Mouse (Mus musculus): ENCODE results near the gene Uts2r. TPM values are rescaled to one million over a fixed set of nuclear protein-coding genes. Genes with fewer than 3 reads are reported as not detected.

The Uts2r gene
- polyA plus RNA-seq (2015; fragmentation: Illumina TruSeq; extraction: RNeasy Lipid Tissue Mini Kit (QIAGEN cat#74804); ENCODE audit: low read depth, low replicate concordance) = not detected

GRCm38 (mm10) chr11:121159971-121160370 lies at the start of gene Uts2r:
Gene Uts2r, plus strand, starts transcription at chr11:121160271.

GRCm38 (mm10) chr11:121118577-121118976 lies 41.5 kb upstream of the Uts2r start, which contains the start of gene Tex19.2:
Gene Tex19.2, minus strand, starts transcription at chr11:121118677.

DNA sequence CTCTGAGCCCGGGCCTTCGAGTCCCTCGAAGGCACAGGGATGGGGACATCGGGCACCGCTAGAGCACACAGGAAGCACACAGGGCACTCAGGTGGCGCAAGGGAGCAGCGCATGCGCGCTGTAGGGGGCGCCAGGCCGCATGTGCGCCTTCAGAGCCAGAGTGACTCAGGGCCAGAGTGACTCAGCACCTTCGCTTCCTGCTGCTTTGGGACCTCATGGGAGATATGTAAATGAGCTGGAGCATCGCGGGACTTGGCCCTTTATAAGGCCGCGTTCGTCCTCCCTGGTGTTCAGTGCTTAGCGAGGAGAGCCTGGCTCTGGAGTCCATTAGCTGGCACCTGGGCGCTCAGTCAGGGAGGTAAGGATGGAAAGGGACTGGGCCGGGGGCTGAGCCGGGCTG lies 14.2 kb upstream of the Uts2r start, which contains the start of gene Tex19.1:
Gene Tex19.1, plus strand, starts transcription at position 279 of the 400 bp plus-strand sequence.

DNA sequence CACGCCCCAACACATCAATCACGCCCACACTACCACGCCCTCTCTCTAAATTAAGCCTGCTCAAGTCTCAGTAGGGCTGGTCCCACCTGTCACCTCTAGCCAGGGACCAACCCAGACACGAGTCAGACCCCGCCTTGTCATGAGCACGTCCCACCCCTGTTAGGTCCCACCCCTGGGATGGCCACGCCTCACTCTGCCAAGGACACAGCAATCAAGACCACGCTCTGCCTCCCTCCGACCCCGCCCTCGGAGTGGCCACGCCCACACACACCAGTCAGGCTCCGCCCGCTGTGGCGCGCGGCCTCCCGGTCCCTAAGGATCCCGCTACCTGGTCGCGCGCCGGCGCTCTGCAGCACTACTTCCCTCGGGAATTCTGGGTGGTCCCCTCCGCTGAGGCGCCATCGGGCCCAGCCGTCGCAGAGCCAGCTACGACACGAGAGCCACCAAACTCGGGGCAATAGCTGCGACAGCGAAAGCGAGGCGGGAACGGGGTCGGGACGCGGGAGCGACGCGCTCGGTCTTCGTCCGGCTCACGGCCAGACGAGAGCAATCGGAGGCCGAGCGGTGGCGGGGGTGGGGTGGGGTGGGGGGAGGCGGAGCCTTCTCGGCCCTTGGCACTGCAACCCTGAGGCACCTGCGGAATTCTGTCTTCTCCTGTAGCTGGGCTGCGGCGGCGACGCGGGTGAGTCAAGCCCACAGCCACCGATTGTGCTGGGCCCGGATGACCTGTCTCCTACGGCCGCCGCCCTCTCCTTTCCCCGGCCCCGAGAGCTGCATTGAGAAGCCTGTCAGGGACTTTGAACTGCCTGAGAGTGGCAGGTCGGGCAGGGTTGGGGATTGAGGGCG lies 44.3 kb downstream of the Uts2r start, which contains the start of the genes Hexdc and Ogfod3:
Gene Hexdc, plus strand, starts transcription at position 273 of the 846 bp plus-strand sequence.
Gene Ogfod3, minus strand, starts transcription at position 551 of the 846 bp plus-strand sequence.

Other genes with a start within 250 kb of the Uts2r start
- 7.2 TPM for gene Ccdc57, start 227.4 kb upstream of the Uts2r start, polyA plus RNA-seq (2015; fragmentation: Illumina TruSeq; extraction: RNeasy Lipid Tissue Mini Kit (QIAGEN cat#74804); ENCODE audit: low read depth, low replicate concordance)
- 3.1 TPM for gene Slc16a3, start 211.8 kb upstream of the Uts2r start, polyA plus RNA-seq (2015; fragmentation: Illumina TruSeq; extraction: RNeasy Lipid Tissue Mini Kit (QIAGEN cat#74804); ENCODE audit: low read depth, low replicate concordance)
- 86.1 TPM for gene Csnk1d, start 168.9 kb upstream of the Uts2r start, polyA plus RNA-seq (2015; fragmentation: Illumina TruSeq; extraction: RNeasy Lipid Tissue Mini Kit (QIAGEN cat#74804); ENCODE audit: low read depth, low replicate concordance)
- 3.4 TPM for gene Cd7, start 120.9 kb upstream of the Uts2r start, polyA plus RNA-seq (2015; fragmentation: Illumina TruSeq; extraction: RNeasy Lipid Tissue Mini Kit (QIAGEN cat#74804); ENCODE audit: low read depth, low replicate concordance)
- not detected for gene Sectm1b, start 96.7 kb upstream of the Uts2r start, polyA plus RNA-seq (2015; fragmentation: Illumina TruSeq; extraction: RNeasy Lipid Tissue Mini Kit (QIAGEN cat#74804); ENCODE audit: low read depth, low replicate concordance)
- not detected for gene Sectm1a, start 79.1 kb upstream of the Uts2r start, polyA plus RNA-seq (2015; fragmentation: Illumina TruSeq; extraction: RNeasy Lipid Tissue Mini Kit (QIAGEN cat#74804); ENCODE audit: low read depth, low replicate concordance)
- gene Tex19.2, start 41.6 kb upstream of the Uts2r start, polyA plus RNA-seq (2015; fragmentation: Illumina TruSeq; extraction: RNeasy Lipid Tissue Mini Kit (QIAGEN cat#74804); ENCODE audit: low read depth, low replicate concordance) = not detected
- not detected for gene Tex19.1, start 14.1 kb upstream of the Uts2r start, polyA plus RNA-seq (2015; fragmentation: Illumina TruSeq; extraction: RNeasy Lipid Tissue Mini Kit (QIAGEN cat#74804); ENCODE audit: low read depth, low replicate concordance)
- 30.5 TPM for gene Hexdc, start 44.2 kb downstream of the Uts2r start, polyA plus RNA-seq (2015; fragmentation: Illumina TruSeq; extraction: RNeasy Lipid Tissue Mini Kit (QIAGEN cat#74804); ENCODE audit: low read depth, low replicate concordance)
- gene Ogfod3, start 44.4 kb downstream of the Uts2r start, polyA plus RNA-seq (2015; fragmentation: Illumina TruSeq; extraction: RNeasy Lipid Tissue Mini Kit (QIAGEN cat#74804); ENCODE audit: low read depth, low replicate concordance) = 11.8 TPM
- 33.3 TPM for gene Cybc1, start 69.1 kb downstream of the Uts2r start, polyA plus RNA-seq (2015; fragmentation: Illumina TruSeq; extraction: RNeasy Lipid Tissue Mini Kit (QIAGEN cat#74804); ENCODE audit: low read depth, low replicate concordance)
- gene Narf, start 77.0 kb downstream of the Uts2r start, polyA plus RNA-seq (2015; fragmentation: Illumina TruSeq; extraction: RNeasy Lipid Tissue Mini Kit (QIAGEN cat#74804); ENCODE audit: low read depth, low replicate concordance) = 30.0 TPM
- 55.5 TPM for gene Foxk2, start 99.7 kb downstream of the Uts2r start, polyA plus RNA-seq (2015; fragmentation: Illumina TruSeq; extraction: RNeasy Lipid Tissue Mini Kit (QIAGEN cat#74804); ENCODE audit: low read depth, low replicate concordance)
- gene Wdr45b, start 194.2 kb downstream of the Uts2r start, polyA plus RNA-seq (2015; fragmentation: Illumina TruSeq; extraction: RNeasy Lipid Tissue Mini Kit (QIAGEN cat#74804); ENCODE audit: low read depth, low replicate concordance) = 79.4 TPM
- 32.4 TPM for gene Rab40b, start 228.0 kb downstream of the Uts2r start, polyA plus RNA-seq (2015; fragmentation: Illumina TruSeq; extraction: RNeasy Lipid Tissue Mini Kit (QIAGEN cat#74804); ENCODE audit: low read depth, low replicate concordance)

Data from brain, adult 10 weeks (tissue).